Mouse (Mus musculus): ENCODE results near the gene Gpc5. TPM values are rescaled to one million over a fixed set of nuclear protein-coding genes. Genes with fewer than 3 reads are reported as not detected.
A peak's percentile ranks its signal among the peaks of the same experiment; 100 is the strongest.

Gene Gpc5
- total and polyA plus RNA-seq, 2 experiments, result not detected

DNA sequence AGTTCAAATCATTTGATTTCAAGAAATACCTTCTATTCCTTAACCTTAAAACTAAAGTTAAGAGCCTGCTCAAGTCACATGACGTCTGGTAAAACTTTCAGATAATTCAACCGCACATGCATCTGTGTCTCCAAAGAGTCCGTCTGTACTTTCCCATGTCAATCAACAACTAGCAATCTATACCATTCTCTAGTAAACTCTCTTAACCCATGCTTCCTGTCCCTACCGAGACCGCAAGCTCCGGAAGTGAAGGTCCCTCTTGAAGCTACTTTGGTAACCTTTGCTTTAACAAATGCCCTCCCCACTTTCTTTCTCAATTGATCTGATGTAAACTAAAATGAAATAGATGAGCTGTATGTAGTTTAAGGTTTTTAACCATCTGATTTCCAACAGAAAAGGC, 1118.3 kb downstream of the Gpc5 start:
- Histone ChIP-seq H3K4me3 (ENCODE audit: insufficient read depth, low read depth, low read length) (no peak overlapping the region), H3K79me2 (ENCODE audit: control insufficient read depth, insufficient read depth, low read length) (no peaks in the 10 kb centered on the region), H3K4me1 (ENCODE audit: control insufficient read depth, insufficient read depth, low read length) (peaks cover 6% of the 10 kb centered on the region), H3K27ac (replicated peaks; ENCODE audit: insufficient read depth, low read depth, low read length) (no peak overlapping the region), H3K36me3 (ENCODE audit: control insufficient read depth, insufficient read depth, low read length) (no peaks in the 10 kb centered on the region), H3K27me3 (ENCODE audit: control insufficient read depth, insufficient read depth, low read length) (no peaks in the 10 kb centered on the region), H3K9ac (ENCODE audit: low read depth, low read length) (no peak overlapping the region)
- DNase-seq (ENCODE audit: extremely low read depth, low read depth, low spot score), result no peak
- no peak for TF ChIP-seq CTCF (IDR thresholded peaks at IDR 0.05; ENCODE audit: low read depth, low read length)
- no peak for TF ChIP-seq POLR2A (IDR thresholded peaks at IDR 0.05; ENCODE audit: extremely low read depth, insufficient read depth, low read length)
- WGBS, result 90% methylated on average over 6 of the region's 6 CpGs

DNA sequence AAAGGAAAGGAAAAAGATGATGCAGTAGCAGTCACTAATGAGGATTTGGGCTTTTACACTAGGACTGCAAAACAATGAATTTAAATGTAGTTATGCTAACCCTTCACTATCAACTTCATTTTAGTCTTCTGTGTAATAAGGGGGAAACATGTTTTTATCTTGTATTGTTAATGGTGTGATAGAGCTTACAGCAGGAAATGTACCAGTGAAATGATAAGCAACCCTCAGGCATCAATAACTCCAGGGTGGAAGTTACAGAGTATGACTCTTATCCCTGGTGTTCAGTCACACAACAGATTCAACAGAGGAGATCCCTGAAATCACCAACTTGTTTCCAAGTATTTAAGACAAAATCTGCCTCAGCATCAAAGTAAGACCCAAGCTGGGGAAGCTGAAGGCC, 1120.0 kb downstream of the Gpc5 start:
- Histone ChIP-seq H3K27me3 (ENCODE audit: control insufficient read depth, insufficient read depth, low read length) (no peaks in the 10 kb centered on the region), H3K4me1 (ENCODE audit: control insufficient read depth, insufficient read depth, low read length) (peaks cover 6% of the 10 kb centered on the region), H3K79me2 (ENCODE audit: control insufficient read depth, insufficient read depth, low read length) (no peaks in the 10 kb centered on the region), H3K36me3 (ENCODE audit: control insufficient read depth, insufficient read depth, low read length) (no peaks in the 10 kb centered on the region), H3K9ac (ENCODE audit: low read depth, low read length) (no peak overlapping the region), H3K27ac (replicated peaks; ENCODE audit: insufficient read depth, low read depth, low read length) (no peak overlapping the region), H3K4me3 (ENCODE audit: insufficient read depth, low read depth, low read length) (no peak overlapping the region)
- no peak for DNase-seq (ENCODE audit: extremely low read depth, low read depth, low spot score)
- TF ChIP-seq CTCF (IDR thresholded peaks at IDR 0.05; ENCODE audit: low read depth, low read length) (no peak), POLR2A (IDR thresholded peaks at IDR 0.05; ENCODE audit: extremely low read depth, insufficient read depth, low read length) (no peak)

DNA sequence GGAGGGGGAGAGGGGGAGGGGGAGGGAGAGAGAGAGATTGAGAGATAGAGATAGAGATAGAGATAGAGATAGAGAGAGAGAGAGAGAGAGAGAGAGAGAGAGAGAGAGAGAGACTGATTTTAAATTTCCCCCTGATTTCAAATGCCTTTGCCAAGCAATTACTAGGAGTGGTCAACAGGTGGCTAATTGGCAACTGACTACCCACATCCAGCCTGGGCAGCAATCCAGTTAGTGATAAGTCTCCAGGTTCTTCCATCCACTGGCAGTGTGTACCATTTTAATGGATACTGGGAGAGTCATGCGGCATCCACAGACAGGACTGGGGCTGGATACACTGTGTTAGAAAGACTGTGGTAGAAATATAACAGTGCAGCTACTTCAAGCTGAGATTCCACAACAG, 1166.1 kb downstream of the Gpc5 start:
- H3K9ac ChIP-seq (ENCODE audit: low read depth, low read length), result no peak overlapping the region
- H3K36me3 ChIP-seq (ENCODE audit: control insufficient read depth, insufficient read depth, low read length), result no peaks in the 10 kb centered on the region
- DNase-seq (ENCODE audit: extremely low read depth, low read depth, low spot score), result no peak
- H3K79me2 ChIP-seq (ENCODE audit: control insufficient read depth, insufficient read depth, low read length), result no peaks in the 10 kb centered on the region
- no peak overlapping the region for H3K4me3 ChIP-seq (ENCODE audit: insufficient read depth, low read depth, low read length)
- H3K27me3 ChIP-seq (ENCODE audit: control insufficient read depth, insufficient read depth, low read length), result no peaks in the 10 kb centered on the region
- WGBS, result 97% methylated on average over 1 of the region's 1 CpGs
- TF ChIP-seq POLR2A (IDR thresholded peaks at IDR 0.05; ENCODE audit: extremely low read depth, insufficient read depth, low read length), result no peak
- TF ChIP-seq CTCF (IDR thresholded peaks at IDR 0.05; ENCODE audit: low read depth, low read length), result no peak
- no peak overlapping the region for H3K27ac ChIP-seq (replicated peaks; ENCODE audit: insufficient read depth, low read depth, low read length)
- no peaks in the 10 kb centered on the region for H3K4me1 ChIP-seq (ENCODE audit: control insufficient read depth, insufficient read depth, low read length)

DNA sequence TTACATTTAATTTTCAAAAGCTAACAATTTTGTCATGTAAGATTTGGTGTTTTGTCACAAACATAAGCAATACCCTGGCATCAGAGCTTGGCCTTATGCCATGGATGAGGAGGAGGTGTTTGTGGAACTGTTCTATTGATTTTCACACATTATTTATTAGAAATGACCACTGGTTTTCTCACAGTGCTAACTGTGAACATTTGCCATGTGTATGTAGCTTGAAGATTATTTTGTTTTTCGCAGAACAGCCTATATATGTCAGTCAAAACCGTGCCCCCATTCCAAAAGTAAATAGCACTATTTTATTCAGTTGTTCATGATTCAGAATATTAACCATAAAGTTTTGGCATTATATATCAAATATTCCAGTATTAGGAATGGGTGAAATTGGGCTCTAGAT, 1216.5 kb downstream of the Gpc5 start:
- Histone ChIP-seq H3K27me3 (ENCODE audit: control insufficient read depth, insufficient read depth, low read length) (no peaks in the 10 kb centered on the region), H3K4me1 (ENCODE audit: control insufficient read depth, insufficient read depth, low read length) (no peaks in the 10 kb centered on the region; the same call in 1 of the 2 replicates), H3K4me3 (ENCODE audit: insufficient read depth, low read depth, low read length) (no peak overlapping the region), H3K36me3 (ENCODE audit: control insufficient read depth, insufficient read depth, low read length) (no peaks in the 10 kb centered on the region), H3K79me2 (ENCODE audit: control insufficient read depth, insufficient read depth, low read length) (no peaks in the 10 kb centered on the region), H3K27ac (replicated peaks; ENCODE audit: insufficient read depth, low read depth, low read length) (no peak overlapping the region), H3K9ac (ENCODE audit: low read depth, low read length) (no peak overlapping the region)
- no peak for TF ChIP-seq POLR2A (IDR thresholded peaks at IDR 0.05; ENCODE audit: extremely low read depth, insufficient read depth, low read length)
- TF ChIP-seq CTCF (IDR thresholded peaks at IDR 0.05; ENCODE audit: low read depth, low read length), result no peak
- peak; percentile 60 for DNase-seq (ENCODE audit: extremely low read depth, low read depth, low spot score)
- WGBS, result 79% methylated on average over 2 of the region's 2 CpGs

DNA sequence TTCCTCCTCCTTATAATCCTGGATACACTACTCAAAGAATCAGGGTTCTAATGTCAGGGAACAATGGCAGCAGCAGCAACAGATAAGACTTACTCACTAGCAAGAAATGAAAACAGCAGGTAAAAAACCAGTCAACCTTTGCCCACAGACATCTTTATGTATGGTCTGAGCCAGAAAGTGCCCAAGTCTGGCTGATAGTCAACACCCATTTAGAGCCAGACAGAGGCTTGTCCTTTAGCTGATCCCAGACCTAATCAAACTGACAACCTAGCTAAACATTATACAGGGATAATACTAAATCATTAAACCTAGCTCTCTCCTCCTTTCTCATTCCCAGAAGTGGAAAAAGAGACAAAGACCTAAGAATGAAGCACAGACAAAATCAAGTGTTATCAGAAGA, 1225.5 kb downstream of the Gpc5 start:
- Histone ChIP-seq H3K79me2 (ENCODE audit: control insufficient read depth, insufficient read depth, low read length) (no peaks in the 10 kb centered on the region), H3K27me3 (ENCODE audit: control insufficient read depth, insufficient read depth, low read length) (no peaks in the 10 kb centered on the region), H3K4me1 (ENCODE audit: control insufficient read depth, insufficient read depth, low read length) (peaks cover 3% of the 10 kb centered on the region), H3K4me3 (ENCODE audit: insufficient read depth, low read depth, low read length) (no peak overlapping the region), H3K27ac (replicated peaks; ENCODE audit: insufficient read depth, low read depth, low read length) (no peak overlapping the region), H3K36me3 (ENCODE audit: control insufficient read depth, insufficient read depth, low read length) (no peaks in the 10 kb centered on the region), H3K9ac (ENCODE audit: low read depth, low read length) (no peak overlapping the region)
- peak; percentile 96 for DNase-seq (ENCODE audit: extremely low read depth, low read depth, low spot score)
- TF ChIP-seq POLR2A (IDR thresholded peaks at IDR 0.05; ENCODE audit: extremely low read depth, insufficient read depth, low read length) (no peak), CTCF (IDR thresholded peaks at IDR 0.05; ENCODE audit: low read depth, low read length) (no peak)

DNA sequence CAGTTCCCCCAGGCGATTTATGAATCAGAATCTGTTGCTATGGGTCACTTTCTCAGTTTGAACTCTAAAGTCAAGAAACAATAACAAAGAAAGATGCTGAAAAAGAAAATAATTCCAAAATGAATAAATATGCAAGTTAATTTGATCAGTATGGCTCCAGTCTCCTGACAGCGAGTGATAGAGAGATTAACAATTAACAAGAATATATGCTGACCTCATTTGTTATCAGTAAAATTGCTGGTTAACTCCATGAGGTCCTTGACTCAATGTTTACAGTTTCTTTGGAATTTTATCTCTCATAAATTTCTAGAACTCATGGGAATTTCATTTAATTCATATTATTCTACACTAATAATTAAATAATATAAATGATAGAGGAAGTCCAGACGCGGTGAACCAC, 1244.2 kb downstream of the Gpc5 start:
- Histone ChIP-seq H3K27ac (replicated peaks; ENCODE audit: insufficient read depth, low read depth, low read length) (no peak overlapping the region), H3K9ac (ENCODE audit: low read depth, low read length) (no peak overlapping the region), H3K79me2 (ENCODE audit: control insufficient read depth, insufficient read depth, low read length) (no peaks in the 10 kb centered on the region), H3K27me3 (ENCODE audit: control insufficient read depth, insufficient read depth, low read length) (no peaks in the 10 kb centered on the region), H3K4me3 (ENCODE audit: insufficient read depth, low read depth, low read length) (no peak overlapping the region), H3K4me1 (ENCODE audit: control insufficient read depth, insufficient read depth, low read length) (no peaks in the 10 kb centered on the region), H3K36me3 (ENCODE audit: control insufficient read depth, insufficient read depth, low read length) (no peaks in the 10 kb centered on the region)
- no peak for TF ChIP-seq POLR2A (IDR thresholded peaks at IDR 0.05; ENCODE audit: extremely low read depth, insufficient read depth, low read length)
- TF ChIP-seq CTCF (IDR thresholded peaks at IDR 0.05; ENCODE audit: low read depth, low read length), result no peak
- DNase-seq (ENCODE audit: extremely low read depth, low read depth, low spot score), result no peak
- WGBS, result 77% methylated on average over 4 of the region's 4 CpGs
